Mouse (Mus musculus): ENCODE results near the gene Eps15l1. TPM values are rescaled to one million over a fixed set of nuclear protein-coding genes. Genes with fewer than 3 reads are reported as not detected.

The Eps15l1 gene
- total RNA-seq, 1 experiment from 2014 or later, result 64.2 TPM

GRCm38 (mm10) chr8:72319921-72320802, 101.1 kb downstream of the Eps15l1 start:
- peak; percentile 50 for DNase-seq

GRCm38 (mm10) chr8:72319397-72319796, 101.9 kb downstream of the Eps15l1 start:
- DNase-seq, result peak; percentile 46

- peak; percentile 96 for DNase-seq
Measured at GRCm38 (mm10) chr8:72318801-72319322, 102.4 kb downstream of the Eps15l1 start, which contains the start of gene Klf2. Gene Klf2, plus strand, starts transcription at chr8:72319033.

GRCm38 (mm10) chr8:72317741-72318301, 103.4 kb downstream of the Eps15l1 start:
- DNase-seq, result no peak

- no peak for DNase-seq
Measured at GRCm38 (mm10) chr8:72316053-72316695, 105.1 kb downstream of the Eps15l1 start.

GRCm38 (mm10) chr8:72312926-72313518, 108.2 kb downstream of the Eps15l1 start:
- no peak for DNase-seq

GRCm38 (mm10) chr8:72310849-72311506, 110.3 kb downstream of the Eps15l1 start:
- peak; percentile 80 for DNase-seq

GRCm38 (mm10) chr8:72308276-72308675, 113.0 kb downstream of the Eps15l1 start:
- no peak for DNase-seq

- DNase-seq, result no peak
Measured at GRCm38 (mm10) chr8:72306913-72307312, 114.3 kb downstream of the Eps15l1 start.

GRCm38 (mm10) chr8:72305210-72305905, 115.9 kb downstream of the Eps15l1 start, which contains the start of gene Gm10282:
Gene Gm10282, minus strand, starts transcription at chr8:72305260.
- no peak for DNase-seq

- peak; percentile 58 for DNase-seq
Measured at GRCm38 (mm10) chr8:72303633-72304032, 117.6 kb downstream of the Eps15l1 start.

- DNase-seq, result no peak
Measured at GRCm38 (mm10) chr8:72302986-72303612, 118.2 kb downstream of the Eps15l1 start.

GRCm38 (mm10) chr8:72301497-72301896, 119.8 kb downstream of the Eps15l1 start:
- DNase-seq, result no peak

GRCm38 (mm10) chr8:72300654-72301400, 120.4 kb downstream of the Eps15l1 start:
- no peak for DNase-seq

- no peak for DNase-seq
Measured at GRCm38 (mm10) chr8:72298928-72299327, 122.3 kb downstream of the Eps15l1 start.

- DNase-seq, result no peak
Measured at GRCm38 (mm10) chr8:72296561-72296960, 124.7 kb downstream of the Eps15l1 start.

- DNase-seq, result peak; percentile 74
Measured at GRCm38 (mm10) chr8:72295679-72296078, 125.6 kb downstream of the Eps15l1 start.

- no peak for DNase-seq
Measured at GRCm38 (mm10) chr8:72295125-72295524, 126.1 kb downstream of the Eps15l1 start.

GRCm38 (mm10) chr8:72293309-72293708, 128.0 kb downstream of the Eps15l1 start:
- DNase-seq, result no peak

- DNase-seq, result no peak
Measured at GRCm38 (mm10) chr8:72291104-72291503, 130.2 kb downstream of the Eps15l1 start.
